11 mouse cellular contexts compared by ENCODE assay signal in genomic region chr10:95009081-95009480, GRCm38 (mm10).
"Had no signal": no experiment of that assay in that cellular context is flagged by ENCODE, and none has a peak within 500 bp of the region (broad histone marks: within the 10 kb centered on the region; RNA-seq: fewer than 3 reads in every experiment).

No protein-coding gene starts in this region.

- DNase-seq: kidney, adult 8-10 months; kidney, postnatal 36 days; lung, embryonic 14.5 days; lung, postnatal 10 days; lung, postnatal 4 days had no signal

- H3K4me3 ChIP-seq: limb, embryonic 10.5 days; liver, embryonic 15.5 days; midbrain, embryonic 13.5 days; neural tube, embryonic 12.5 days had no signal

- H3K9ac ChIP-seq: liver, embryonic 15.5 days; lung, embryonic 14.5 days; midbrain, embryonic 13.5 days; neural tube, embryonic 12.5 days had no signal

- H3K36me3 ChIP-seq: limb, embryonic 10.5 days; liver, embryonic 15.5 days; midbrain, embryonic 13.5 days; neural tube, embryonic 12.5 days had no signal

- H3K27me3 ChIP-seq: liver, embryonic 15.5 days; midbrain, embryonic 13.5 days; neural tube, embryonic 12.5 days had no signal

- ATAC-seq: midbrain, embryonic 13.5 days had no signal

- H3K9me3 ChIP-seq: limb, embryonic 10.5 days; liver, embryonic 15.5 days; midbrain, embryonic 13.5 days; neural tube, embryonic 12.5 days had no signal

- H3K4me1 ChIP-seq: limb, embryonic 10.5 days; liver, embryonic 15.5 days; midbrain, embryonic 13.5 days; neural tube, embryonic 12.5 days had no signal

- H3K27ac ChIP-seq: kidney, postnatal 0 days; limb, embryonic 10.5 days; liver, embryonic 15.5 days; midbrain, embryonic 13.5 days; neural tube, embryonic 12.5 days; stomach, postnatal 0 days had no signal
